Mouse (Mus musculus) MEL (cell line): Measurements from ENCODE around the gene Ddr1. TPM values are rescaled to one million over a fixed set of nuclear protein-coding genes. Genes with fewer than 3 reads are reported as not detected.

Experiments
- DNase-seq: peaks from one replicate; pipeline ENCODE4 v3.0.0; 2011; ENCODE audit warnings: low read depth, low spot score
- H3K27ac ChIP-seq: 2 replicates; pipeline ENCODE4 v1.5.1; 2012; ENCODE audit warnings: low read depth, mild to moderate bottlenecking, control low read depth, low read length, moderate library complexity; ENCODE audit not compliant: control insufficient read depth
- H3K27me3 ChIP-seq, 2 experiments: fragments of 150-350 bp in 1 of 2; sonication (generic) in 1 of 2; 2 replicates each; pipeline ENCODE4 v1.6.1; 2012; ENCODE audit warnings: low read length in 2 of 2, mild to moderate bottlenecking in 2 of 2, improper control_type of control experiment in 1 of 2, moderate library complexity in 1 of 2; ENCODE audit not compliant: insufficient read depth in 2 of 2, control insufficient read depth in 1 of 2
- H3K36me3 ChIP-seq, 2 experiments: 2 replicates each; pipeline ENCODE4 v1.6.1; 2012 to 2014; ENCODE audit warnings: low read length in 2 of 2, improper control_type of control experiment in 1 of 2, inconsistent platforms in 1 of 2, mild to moderate bottlenecking in 1 of 2; ENCODE audit not compliant: insufficient read depth in 2 of 2, control insufficient read depth in 1 of 2
- H3K4me1 ChIP-seq, 2 experiments: fragments of 150-350 bp in 1 of 2; sonication (generic) in 1 of 2; 2 replicates each; pipeline ENCODE4 v1.6.1; 2012; ENCODE audit warnings: low read length in 2 of 2, improper control_type of control experiment in 1 of 2, mild to moderate bottlenecking in 1 of 2; ENCODE audit not compliant: insufficient read depth in 2 of 2, control insufficient read depth in 1 of 2
- H3K4me3 ChIP-seq, 2 experiments: fragments of 150-350 bp in 1 of 2; sonication (generic) in 1 of 2; 2 replicates each; pipeline ENCODE4 v1.5.1; 2012; ENCODE audit warnings: low read depth in 2 of 2, low read length in 2 of 2, mild to moderate bottlenecking in 2 of 2, moderate library complexity in 2 of 2, control low read depth in 1 of 2, improper control_type of control experiment in 1 of 2; ENCODE audit not compliant: control insufficient read depth in 1 of 2, insufficient read depth in 1 of 2
- H3K79me2 ChIP-seq: 2 replicates; pipeline ENCODE4 v1.6.1; 2012; ENCODE audit warnings: mild to moderate bottlenecking, low read length, moderate library complexity; ENCODE audit not compliant: control insufficient read depth, poor library complexity, insufficient read depth
- H3K9ac ChIP-seq: 2 replicates; pipeline ENCODE4 v1.6.1; 2012; ENCODE audit warnings: low read depth, mild to moderate bottlenecking, control low read depth, low read length, moderate library complexity; ENCODE audit not compliant: control insufficient read depth, poor library complexity, severe bottlenecking
- H3K9me3 ChIP-seq: fragments of 150-350 bp; sonication (generic); replicated peaks from 2 replicates; pipeline ENCODE4 v1.6.1; 2012; ENCODE audit warnings: mild to moderate bottlenecking, low read length, improper control_type of control experiment, moderate library complexity; ENCODE audit not compliant: insufficient read depth
- CTCF ChIP-seq, 3 experiments: IDR thresholded peaks in 2 of 3; conservative IDR thresholded peaks in 1 of 3; 2 replicates each; pipeline ENCODE4 v1.5.1; 2011 to 2012; ENCODE audit warnings: low read length in 3 of 3, low read depth in 2 of 3, mild to moderate bottlenecking in 2 of 3, improper control_type of control experiment in 1 of 3, inconsistent platforms in 1 of 3, mixed read lengths in 1 of 3, moderate library complexity in 1 of 3; ENCODE audit not compliant: control insufficient read depth in 1 of 3, insufficient read depth in 1 of 3, poor library complexity in 1 of 3, severe bottlenecking in 1 of 3
- GABPA ChIP-seq: IDR thresholded peaks from 2 replicates; pipeline ENCODE4 v1.6.1; 2012; ENCODE audit warnings: low read depth, mild to moderate bottlenecking, inconsistent platforms, low read length, improper control_type of control experiment, moderate library complexity
- HCFC1 ChIP-seq: IDR thresholded peaks from 2 replicates; pipeline ENCODE4 v1.6.1; 2012; ENCODE audit warnings: low read depth, mild to moderate bottlenecking, inconsistent platforms, low read length, improper control_type of control experiment, moderate library complexity
- KAT2A ChIP-seq: conservative IDR thresholded peaks from 2 replicates; pipeline ENCODE4 v1.6.1; 2012; ENCODE audit warnings: low read depth, low read length, improper control_type of control experiment, inconsistent platforms
- MAFK ChIP-seq: IDR thresholded peaks from 2 replicates; pipeline ENCODE4 v1.6.1; 2011; ENCODE audit warnings: low read depth, mild to moderate bottlenecking, low read length, improper control_type of control experiment, borderline replicate concordance
- MXI1 ChIP-seq: IDR thresholded peaks from 2 replicates; pipeline ENCODE4 v1.6.1; 2011; ENCODE audit warnings: mild to moderate bottlenecking, low read depth, low read length, improper control_type of control experiment
- RAD21 ChIP-seq: IDR thresholded peaks from 2 replicates; pipeline ENCODE4 v1.6.1; 2011; ENCODE audit warnings: mild to moderate bottlenecking, low read depth, low read length, improper control_type of control experiment
- SIN3A ChIP-seq: IDR thresholded peaks from 2 replicates; pipeline ENCODE4 v1.6.1; 2012; ENCODE audit warnings: low read length, improper control_type of control experiment, inconsistent platforms
- SMC3 ChIP-seq: IDR thresholded peaks from 2 replicates; pipeline ENCODE4 v1.6.1; 2011; ENCODE audit warnings: low read depth, low read length, improper control_type of control experiment
- TCF12 ChIP-seq: IDR thresholded peaks from 2 replicates; pipeline ENCODE4 v1.6.1; 2014; ENCODE audit warnings: low read depth, mild to moderate bottlenecking, inconsistent platforms, low read length, improper control_type of control experiment, moderate library complexity
- ZC3H11A ChIP-seq: IDR thresholded peaks from 2 replicates; pipeline ENCODE4 v1.6.1; 2012; ENCODE audit warnings: low read depth, mild to moderate bottlenecking, inconsistent platforms, low read length, improper control_type of control experiment
- ZMIZ1 ChIP-seq: IDR thresholded peaks from 2 replicates; pipeline ENCODE4 v1.6.1; 2012; ENCODE audit warnings: low read depth, mild to moderate bottlenecking, inconsistent platforms, low read length, improper control_type of control experiment, moderate library complexity
- ZNF384 ChIP-seq: IDR thresholded peaks from 2 replicates; pipeline ENCODE4 v1.6.1; 2012; ENCODE audit warnings: low read depth, mild to moderate bottlenecking, inconsistent platforms, low read length, improper control_type of control experiment
- polyA plus RNA-seq, 2 experiments: library from polyadenylated mRNA; stranded (reverse) in 1 of 2; unstranded in 1 of 2; fragments of >175 nt in 1 of 2; fragments of >200 nt in 1 of 2; gene quantifications; 2 replicates each; pipeline versions ENCODE4 v1.2.1 to v1.2.4; 2012; ENCODE audit warnings: low replicate concordance in 2 of 2, low read depth in 1 of 2; ENCODE audit not compliant: insufficient read length in 2 of 2, insufficient read depth in 1 of 2, missing spikeins in 1 of 2
- total RNA-seq: library from RNA; depleted of rRNA; stranded (reverse); fragments of 300-350 nt; gene quantifications from 2 replicates; pipeline ENCODE4 v1.2.3, GENCODE M21; 2012

Gene Ddr1
- total and polyA plus RNA-seq, 3 experiments: 2.6 to 7.9 TPM; not detected in 1

DNA sequence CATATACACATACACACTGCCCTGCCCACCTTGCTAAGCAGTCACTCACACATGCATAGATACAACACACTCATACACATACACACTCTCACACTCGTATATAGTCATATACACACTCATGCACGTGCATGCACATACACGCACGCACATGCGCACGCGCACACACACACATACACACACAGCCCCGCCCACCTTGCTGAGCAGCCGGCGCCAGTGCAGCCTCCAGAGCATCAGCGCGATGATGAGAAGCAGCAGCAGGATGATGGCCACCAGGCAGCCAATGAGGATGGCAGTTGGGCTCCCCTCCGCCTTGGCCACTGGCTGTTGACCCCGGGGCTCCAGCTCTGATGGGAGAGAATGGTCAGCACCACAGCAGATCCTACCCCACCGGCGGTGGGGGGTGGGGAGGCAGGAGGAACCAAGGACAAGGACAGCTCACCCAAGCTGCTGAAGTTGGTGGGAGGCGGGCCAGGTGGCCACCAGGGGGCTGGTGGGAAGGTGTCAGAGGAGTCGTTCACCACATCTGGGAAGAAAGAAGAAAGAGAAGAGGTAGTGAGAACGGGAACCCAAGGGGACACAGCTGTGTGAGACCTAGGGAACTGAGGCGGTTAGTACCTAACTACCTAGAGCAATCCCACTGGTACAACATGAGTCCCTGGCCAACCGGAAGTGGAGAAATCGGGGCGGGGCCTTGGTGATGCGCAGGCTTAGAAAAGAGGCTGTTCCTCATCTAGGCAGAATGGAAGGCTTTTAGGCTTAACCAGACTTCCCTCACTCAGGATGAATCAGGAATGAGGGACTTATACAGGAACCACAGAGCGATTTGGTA, 15.9 kb downstream of the Ddr1 start:
- Histone ChIP-seq H3K9ac (no peak overlapping the region), H3K9me3 (no peaks in the 10 kb centered on the region), H3K36me3 (no peaks in the 10 kb centered on the region), H3K4me1 (no peaks in the 10 kb centered on the region), H3K79me2 (no peaks in the 10 kb centered on the region), H3K4me3 (no peak overlapping the region), H3K27me3 (no peaks in the 10 kb centered on the region), H3K27ac (no peak overlapping the region)
- TF ChIP-seq SMC3: 0 out of 2 replicates have a peak, but pooled peaks have one; percentile 2
- TF ChIP-seq CTCF (IDR thresholded peaks at IDR 0.05 in 2 of 3, conservative IDR thresholded peaks at IDR 0.05 in 1 of 3; ENCODE audit: control insufficient read depth in 1 of 3, insufficient read depth in 1 of 3, low read depth in 2 of 3, low read length in 3 of 3, poor library complexity in 1 of 3, severe bottlenecking in 1 of 3): peak in 1 of 3 experiments; percentile 10; a peak in 1 of 6 replicates
- TF ChIP-seq RAD21: no peak
- DNase-seq: no peak

DNA sequence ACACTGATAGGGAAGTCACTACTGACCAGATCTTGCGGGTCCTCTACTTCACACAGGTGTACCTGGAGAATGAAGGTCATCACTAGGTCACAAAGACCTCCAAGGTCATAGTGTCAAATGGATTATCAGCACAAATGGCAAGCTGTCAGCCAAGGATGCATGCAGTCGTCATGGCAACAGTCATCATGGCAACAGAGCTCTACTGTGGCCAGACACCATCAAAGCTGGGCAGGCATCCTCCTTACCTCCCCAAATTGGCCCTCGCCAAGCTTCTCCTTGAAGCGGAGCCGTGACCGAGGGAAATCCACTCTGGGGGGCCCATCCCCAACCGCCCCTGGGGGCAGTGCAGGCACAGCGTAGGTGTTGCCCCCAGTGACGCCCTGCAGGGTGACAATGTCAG, 19.4 kb downstream of the Ddr1 start:
- H3K79me2 ChIP-seq: no peaks in the 10 kb centered on the region
- no peak overlapping the region for H3K9ac ChIP-seq
- no peak for TF ChIP-seq SIN3A
- TF ChIP-seq KAT2A: no peak
- no peak for TF ChIP-seq MAFK
- TF ChIP-seq HCFC1: no peak
- no peak for TF ChIP-seq ZC3H11A
- no peak for TF ChIP-seq MXI1
- TF ChIP-seq SMC3: no peak
- no peak for TF ChIP-seq TCF12
- TF ChIP-seq ZNF384: no peak
- TF ChIP-seq, all 39 proteins: peak for 0
- no peaks in the 10 kb centered on the region for H3K4me1 ChIP-seq
- H3K9me3 ChIP-seq: no peaks in the 10 kb centered on the region
- no peaks in the 10 kb centered on the region for H3K36me3 ChIP-seq
- no peaks in the 10 kb centered on the region for H3K27me3 ChIP-seq
- no peak for DNase-seq
- H3K4me3 ChIP-seq: no peak overlapping the region
- H3K27ac ChIP-seq: no peak overlapping the region

DNA sequence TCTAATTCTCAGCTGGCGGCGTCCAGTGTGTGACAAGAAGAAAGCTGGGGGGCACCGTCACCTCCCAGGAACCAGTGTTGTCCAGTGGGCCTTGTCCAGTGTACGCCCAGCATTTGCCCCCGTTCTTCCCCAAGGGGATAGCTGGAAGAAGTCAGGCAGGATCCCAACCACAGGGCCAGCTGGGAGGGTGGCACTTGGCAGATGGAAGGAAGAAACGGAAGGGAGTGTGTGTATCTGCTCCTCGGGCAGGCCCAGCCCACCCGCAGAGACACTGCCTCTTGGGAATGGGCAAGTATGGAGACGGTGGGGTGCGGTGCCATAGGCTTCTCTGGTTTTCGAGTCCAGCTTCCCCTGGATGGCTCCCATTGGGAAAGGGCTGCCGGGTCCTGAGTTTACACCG, 22.4 kb downstream of the Ddr1 start:
- Histone ChIP-seq H3K79me2 (no peaks in the 10 kb centered on the region), H3K9ac (no peak overlapping the region), H3K36me3 (no peaks in the 10 kb centered on the region), H3K27me3 (no peaks in the 10 kb centered on the region), H3K27ac (no peak overlapping the region)
- TF ChIP-seq ZMIZ1 (no peak), GABPA (no peak)
- TF ChIP-seq, all 39 proteins: peak for 0
- H3K4me1 ChIP-seq: no peaks in the 10 kb centered on the region
- no peak for DNase-seq
- no peak overlapping the region for H3K4me3 ChIP-seq
- H3K9me3 ChIP-seq: no peaks in the 10 kb centered on the region
